Mouse (Mus musculus) stomach, postnatal 0 days (tissue): ENCODE measurements around the gene Gpr89. TPM values are rescaled to one million over a fixed set of nuclear protein-coding genes. Genes with fewer than 3 reads are reported as not detected.

Experiments
- ATAC-seq: fragments of 200-750 bp; cut with Nextera tagmentation; 2 replicates; pipeline ENCODE4 v1.8.0; 2017; ENCODE audit not compliant: low FRiP score, low TSS enrichment
- DNase-seq: peaks from one replicate; pipeline ENCODE4 v3.0.0-alpha.2; 2016; ENCODE audit warnings: low spot score
- H3K27ac ChIP-seq: fragments of 300-500 bp; sonication (generic); replicated peaks from 2 replicates; pipeline ENCODE4 v1.5.1; 2014; ENCODE audit warnings: mild to moderate bottlenecking, control low read depth
- H3K27me3 ChIP-seq: fragments of 300-500 bp; sonication (generic); 2 replicates; pipeline ENCODE4 v1.6.1; 2014; ENCODE audit warnings: low read length; ENCODE audit not compliant: control insufficient read depth, insufficient read depth
- H3K36me3 ChIP-seq: fragments of 300-500 bp; sonication (generic); 2 replicates; pipeline ENCODE4 v1.6.1; 2014; ENCODE audit warnings: low read length, mixed read lengths; ENCODE audit not compliant: control insufficient read depth, insufficient read depth
- H3K4me1 ChIP-seq: fragments of 300-500 bp; sonication (generic); replicated peaks from 2 replicates; pipeline ENCODE4 v1.6.1; 2014; ENCODE audit warnings: antibody characterized with exemption; ENCODE audit not compliant: control insufficient read depth, insufficient read depth
- H3K4me2 ChIP-seq: fragments of 300-500 bp; sonication (generic); replicated peaks from 2 replicates; pipeline ENCODE4 v1.6.1; 2014; ENCODE audit warnings: low read depth, mild to moderate bottlenecking, control low read depth, moderate library complexity
- H3K4me3 ChIP-seq: fragments of 300-500 bp; sonication (generic); 2 replicates; pipeline ENCODE4 v1.5.1; 2014; ENCODE audit warnings: low read depth, low read length, control low read depth
- H3K9ac ChIP-seq: fragments of 300-500 bp; sonication (generic); 2 replicates; pipeline ENCODE4 v1.6.1; 2014; ENCODE audit warnings: mild to moderate bottlenecking, low read length, control low read depth, mixed read lengths
- H3K9me3 ChIP-seq: fragments of 300-500 bp; sonication (generic); 2 replicates; pipeline ENCODE4 v1.6.1; 2016; ENCODE audit warnings: low read length; ENCODE audit not compliant: control insufficient read depth
- CTCF ChIP-seq: IDR thresholded peaks from 2 replicates; pipeline ENCODE4 v1.5.1; 2016; ENCODE audit warnings: antibody characterized with exemption, low read depth, mild to moderate bottlenecking, moderate library complexity
- EP300 ChIP-seq: optimal IDR thresholded peaks from 2 replicates; pipeline ENCODE3; 2016; ENCODE audit warnings: antibody characterized with exemption
- WGBS: fragments of 180-500 bp; shearing (Covaris S2); extraction: QIAGEN DNeasy Blood & Tissue Kit; methylation state at CpG from one replicate; pipeline ENCODE4 v1.1.7; 2014; 5-methylcytosine and 5-hydroxymethylcytosine counted together
- polyA plus RNA-seq: library from polyadenylated mRNA; unstranded; fragments of >200 nt; fragmentation: Nextera tagmentation; extraction: Ambion mirVana; gene quantifications from 2 replicates; pipeline ENCODE4 v1.2.1, GENCODE M21; 2015

Gpr89 gene
- polyA plus RNA-seq = 26.8 and 28.5 TPM in 2 replicates

- H3K27ac ChIP-seq = peak within 1 kb of the TSS; percentile 61
- peak within 1 kb of the TSS; percentile 93 for H3K9ac ChIP-seq
- no peaks in the 10 kb centered on the region for H3K36me3 ChIP-seq
- no peaks in the 10 kb centered on the region for H3K27me3 ChIP-seq
- no peaks in the 10 kb centered on the region for H3K9me3 ChIP-seq
- peak; percentile 97 for ATAC-seq
- TF ChIP-seq EP300 (no peak), CTCF (no peak)
- under 1% methylated on average over 40 of the region's 40 CpGs for WGBS
- peak within 1 kb of the TSS; percentile 98 for H3K4me2 ChIP-seq
- DNase-seq = peak; percentile 96
- peak within 1 kb of the TSS; percentile 94 for H3K4me3 ChIP-seq
- H3K4me1 ChIP-seq = no peaks in the 10 kb centered on the region
These were observed at the start of gene Gpr89 for GRCm38 (mm10) chr3:96904851-96905541. Gene Gpr89, minus strand, starts transcription at chr3:96905346.

- 0 out of 2 replicates have a peak overlapping the region, but pooled peaks have one; percentile 14 for H3K4me2 ChIP-seq
- peak; percentile 32 for DNase-seq
- H3K36me3 ChIP-seq = no peaks in the 10 kb centered on the region
- no peaks in the 10 kb centered on the region for H3K4me1 ChIP-seq
- 34% methylated on average over 14 of the region's 14 CpGs for WGBS
- no peak for TF ChIP-seq CTCF
- TF ChIP-seq EP300 = no peak
- no peak overlapping the region for H3K27ac ChIP-seq
- peak; percentile 71 for ATAC-seq
- no peaks in the 10 kb centered on the region for H3K9me3 ChIP-seq
- H3K4me3 ChIP-seq = no peak overlapping the region
- no peaks in the 10 kb centered on the region for H3K27me3 ChIP-seq
- H3K9ac ChIP-seq = no peak overlapping the region
These were observed 48.5 kb upstream of the Gpr89 start for GRCm38 (mm10) chr3:96953489-96954233.

GRCm38 (mm10) chr3:96942706-96943105 lies 37.6 kb upstream of the Gpr89 start:
- DNase-seq (no peak), ATAC-seq (no peak)
- 89% methylated on average over 2 of the region's 2 CpGs for WGBS

GRCm38 (mm10) chr3:96938738-96939137 lies 33.6 kb upstream of the Gpr89 start:
- Histone ChIP-seq H3K36me3 (no peaks in the 10 kb centered on the region), H3K4me1 (no peaks in the 10 kb centered on the region), H3K9me3 (no peaks in the 10 kb centered on the region), H3K27ac (no peak overlapping the region), H3K27me3 (no peaks in the 10 kb centered on the region), H3K9ac (no peak overlapping the region), H3K4me3 (no peak overlapping the region), H3K4me2 (no peak overlapping the region; the same call in 1 of the 2 replicates)
- ATAC-seq = peak; percentile 59
- 15% methylated on average over 11 of the region's 11 CpGs for WGBS
- no peak for TF ChIP-seq EP300
- TF ChIP-seq CTCF = peak; percentile 98
- peak; percentile 87 for DNase-seq

More at GRCm38 (mm10) chr3:96942706-96943105, 37.6 kb upstream of the Gpr89 start:
- H3K27ac ChIP-seq = no peak overlapping the region
- no peaks in the 10 kb centered on the region for H3K27me3 ChIP-seq
- no peak overlapping the region for H3K4me2 ChIP-seq
- TF ChIP-seq EP300 (no peak), CTCF (no peak)
- no peaks in the 10 kb centered on the region for H3K36me3 ChIP-seq
- no peaks in the 10 kb centered on the region for H3K9me3 ChIP-seq
- H3K4me1 ChIP-seq = no peaks in the 10 kb centered on the region
- H3K9ac ChIP-seq = no peak overlapping the region
- no peak overlapping the region for H3K4me3 ChIP-seq

- Histone ChIP-seq H3K27me3 (no peaks in the 10 kb centered on the region), H3K4me3 (no peak overlapping the region), H3K4me1 (no peaks in the 10 kb centered on the region), H3K4me2 (no peak overlapping the region), H3K9ac (no peak overlapping the region), H3K9me3 (no peaks in the 10 kb centered on the region), H3K27ac (no peak overlapping the region), H3K36me3 (no peaks in the 10 kb centered on the region)
- 30% methylated on average over 5 of the region's 5 CpGs for WGBS
- no peak for ATAC-seq
- no peak for DNase-seq
- no peak for TF ChIP-seq EP300
- no peak for TF ChIP-seq CTCF
These were observed 32.5 kb upstream of the Gpr89 start for GRCm38 (mm10) chr3:96937606-96938005.

- Histone ChIP-seq H3K27ac (no peak overlapping the region), H3K9me3 (no peaks in the 10 kb centered on the region), H3K4me1 (no peaks in the 10 kb centered on the region), H3K27me3 (no peaks in the 10 kb centered on the region), H3K4me3 (no peak overlapping the region), H3K4me2 (no peak overlapping the region), H3K9ac (no peak overlapping the region), H3K36me3 (no peaks in the 10 kb centered on the region)
- peak; percentile 38 for DNase-seq
- ATAC-seq = no peak
- no peak for TF ChIP-seq EP300
- peak; percentile 98 for TF ChIP-seq CTCF
- 6% methylated on average over 6 of the region's 6 CpGs for WGBS
These were observed 31.1 kb upstream of the Gpr89 start for GRCm38 (mm10) chr3:96936241-96936640.
